Mouse (Mus musculus): ENCODE measurements around the gene Hoxc6. TPM values are rescaled to one million over a fixed set of nuclear protein-coding genes. Genes with fewer than 3 reads are reported as not detected.

Gene Hoxc6
- total RNA-seq (2012; rRNA removed) (0.42 and 0.76 TPM in 2 replicates), total RNA-seq (2014; rRNA removed) (0.59 and 0.79 TPM in 2 replicates), polyA plus RNA-seq (2012; ENCODE audit: insufficient read length, low read depth) (2.9 and 4.5 TPM in 2 replicates)

DNA sequence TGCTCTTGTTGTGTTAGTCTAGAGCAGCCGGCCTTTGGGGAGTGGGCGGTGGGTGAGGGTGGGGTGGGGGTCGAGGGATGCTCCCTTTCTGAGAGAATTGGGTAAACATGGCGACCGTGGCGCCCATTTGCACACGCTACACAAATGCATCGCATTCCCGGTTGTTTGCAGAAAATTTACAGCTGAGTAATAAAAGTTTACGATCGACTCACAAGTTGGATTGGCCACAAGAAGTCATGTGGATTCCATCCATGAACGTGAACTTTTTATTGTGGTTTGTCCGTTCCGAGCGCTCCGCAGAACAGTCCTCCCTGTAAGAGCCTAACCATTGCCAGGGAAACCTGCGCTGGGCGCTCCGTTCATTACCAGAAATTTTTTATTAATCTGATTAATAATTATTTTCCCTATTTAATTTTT is at the start of gene Hoxc6:
Gene Hoxc6 (plus strand): TSS at position 319 of the 417 bp plus-strand sequence.
- H3K4me3 ChIP-seq (replicated peaks in 1 of 3; ENCODE audit: low read depth in 2 of 3, low read length in 2 of 3, poor library complexity in 1 of 3) = peak within 1 kb of the TSS; percentile 63 to 87 (median 66)
- H3K27ac ChIP-seq (ENCODE audit: insufficient read depth, low read depth) = peak within 1 kb of the TSS; percentile 58
- in situ Hi-C loops (cut with MboI; ENCODE audit: low pct_ligation_motif_present, low pct_unique_long_range_greater_than_20kb, low sequenced_read_pairs) (no loop called here), dilution Hi-C loops (cut with MboI; ENCODE audit: extremely low pct_ligation_motif_present, extremely low pct_unique_long_range_greater_than_20kb, low sequenced_read_pairs) (loop anchor here (10.0 kb wide), 1 partner anchor 177 kb away; no protein-coding TSS in a partner anchor)
- H3K79me2 ChIP-seq (replicated peaks; ENCODE audit: control insufficient read depth, extremely low read depth, insufficient read depth, poor library complexity, severe bottlenecking) = no peaks in the 10 kb centered on the region
- TF ChIP-seq MAX (IDR thresholded peaks at IDR 0.05; ENCODE audit: low read length) = no peak
- no peak for TF ChIP-seq USF1 (IDR thresholded peaks at IDR 0.05; ENCODE audit: low read depth, low read length)
- no peak for TF ChIP-seq ZC3H11A (IDR thresholded peaks at IDR 0.05; ENCODE audit: low read depth, low read length)
- no peak for TF ChIP-seq NRF1 (IDR thresholded peaks at IDR 0.05; ENCODE audit: low read depth, low read length)
- no peak for TF ChIP-seq CTCF (conservative IDR thresholded peaks at IDR 0.05 in 1 of 2, IDR thresholded peaks at IDR 0.05 in 1 of 2; ENCODE audit: low read depth in 2 of 2, low read length in 2 of 2)
- TF ChIP-seq HCFC1 (IDR thresholded peaks at IDR 0.05; ENCODE audit: low read depth, low read length) = no peak
- no peak for TF ChIP-seq JUND (conservative IDR thresholded peaks at IDR 0.05; ENCODE audit: low read depth, low read length)
- TF ChIP-seq SMC3 (IDR thresholded peaks at IDR 0.05; ENCODE audit: low read depth, low read length) = no peak
- TF ChIP-seq IRF4 (IDR thresholded peaks at IDR 0.05; ENCODE audit: low read depth, low read length) = no peak
- TF ChIP-seq MXI1 (IDR thresholded peaks at IDR 0.05; ENCODE audit: low read depth, low read length) = no peak
- no peak for TF ChIP-seq PAX5 (IDR thresholded peaks at IDR 0.05; ENCODE audit: low read length)
- TF ChIP-seq BHLHE40 (IDR thresholded peaks at IDR 0.05; ENCODE audit: low read depth, low read length) = no peak
- TF ChIP-seq POLR2AphosphoS2 (IDR thresholded peaks at IDR 0.05; ENCODE audit: low read depth, low read length) = no peak
- TF ChIP-seq EP300 (IDR thresholded peaks at IDR 0.05; ENCODE audit: low read length) = no peak
- TF ChIP-seq ZMIZ1 (IDR thresholded peaks at IDR 0.05; ENCODE audit: low read depth, low read length) = no peak
- H3K9me3 ChIP-seq (replicated peaks; ENCODE audit: low read length) = no peaks in the 10 kb centered on the region
- peaks cover 13% of the 10 kb centered on the region for H3K27me3 ChIP-seq (replicated peaks)
- H3K9ac ChIP-seq (ENCODE audit: insufficient read depth, low read depth) = peak within 1 kb of the TSS; percentile 84
- peaks cover 8 to 45% of the 10 kb centered on the region in 2 experiments for H3K4me1 ChIP-seq (ENCODE audit: control insufficient read depth in 1 of 2, insufficient read depth in 2 of 2)
- no peaks in the 10 kb centered on the region for H3K36me3 ChIP-seq (replicated peaks in 1 of 2; ENCODE audit: control insufficient read depth in 1 of 2, insufficient read depth in 1 of 2, low read length in 1 of 2)
- no peak for DNase-seq (ENCODE audit: extremely low read depth)
- peak within 1 kb of the TSS; percentile 65 for H3K4me2 ChIP-seq (ENCODE audit: insufficient read depth, low read depth, poor library complexity, severe bottlenecking)

DNA sequence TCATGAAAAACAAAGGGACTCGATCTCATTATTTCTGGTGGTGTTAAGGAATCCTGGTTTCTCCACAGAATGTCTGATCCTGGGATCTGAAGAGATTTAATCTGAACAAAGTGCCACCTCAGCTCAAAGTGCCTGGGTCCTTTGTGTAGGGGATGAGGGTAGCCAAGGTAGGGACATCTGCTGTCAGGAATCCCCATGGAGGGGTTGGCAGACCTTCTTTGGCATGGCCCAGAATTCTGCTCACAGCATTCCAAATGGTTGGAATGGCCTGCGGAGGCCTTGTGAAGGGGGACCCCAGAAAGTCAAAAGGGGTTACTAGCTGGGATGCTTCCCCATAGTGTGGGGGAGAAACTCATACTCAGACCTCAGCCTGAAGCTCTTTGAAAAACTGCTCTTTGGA is 49.2 kb upstream of the Hoxc6 start:
- peaks cover 98% of the 10 kb centered on the region for H3K27me3 ChIP-seq (replicated peaks)
- in situ Hi-C loops (cut with MboI; ENCODE audit: low pct_ligation_motif_present, low pct_unique_long_range_greater_than_20kb, low sequenced_read_pairs) = no loop called here
- H3K4me1 ChIP-seq (ENCODE audit: control insufficient read depth in 1 of 2, insufficient read depth in 2 of 2) = no peaks in the 10 kb centered on the region

More for the DNA sequence above, 49.2 kb upstream of the Hoxc6 start:
- H3K4me3 ChIP-seq (replicated peaks in 1 of 3; ENCODE audit: low read depth in 2 of 3, low read length in 2 of 3, poor library complexity in 1 of 3) = no peak overlapping the region
- dilution Hi-C loops (cut with MboI; ENCODE audit: extremely low pct_ligation_motif_present, extremely low pct_unique_long_range_greater_than_20kb, low sequenced_read_pairs) = no loop called here
- no peak overlapping the region for H3K9ac ChIP-seq (ENCODE audit: insufficient read depth, low read depth)
- TF ChIP-seq JUN (IDR thresholded peaks at IDR 0.05; ENCODE audit: insufficient read depth, low read depth, low read length) (no peak), CHD1 (IDR thresholded peaks at IDR 0.05; ENCODE audit: low read depth, low read length) (no peak), SMC3 (IDR thresholded peaks at IDR 0.05; ENCODE audit: low read depth, low read length) (no peak), NRF1 (IDR thresholded peaks at IDR 0.05; ENCODE audit: low read depth, low read length) (no peak), KAT2A (IDR thresholded peaks at IDR 0.05; ENCODE audit: insufficient replicate concordance, low read length) (no peak), TBP (conservative IDR thresholded peaks at IDR 0.05; ENCODE audit: low read depth, low read length) (no peak)
- no peak for DNase-seq (ENCODE audit: extremely low read depth)
- H3K9me3 ChIP-seq (replicated peaks; ENCODE audit: low read length) = no peaks in the 10 kb centered on the region
- no peaks in the 10 kb centered on the region for H3K79me2 ChIP-seq (replicated peaks; ENCODE audit: control insufficient read depth, extremely low read depth, insufficient read depth, poor library complexity, severe bottlenecking)
- H3K36me3 ChIP-seq (replicated peaks in 1 of 2; ENCODE audit: control insufficient read depth in 1 of 2, insufficient read depth in 1 of 2, low read length in 1 of 2) = no peaks in the 10 kb centered on the region
- H3K4me2 ChIP-seq (ENCODE audit: insufficient read depth, low read depth, poor library complexity, severe bottlenecking) = no peak overlapping the region
- no peak overlapping the region for H3K27ac ChIP-seq (ENCODE audit: insufficient read depth, low read depth)
